19 mouse cellular contexts compared by ENCODE assay signal in the genomic region with DNA sequence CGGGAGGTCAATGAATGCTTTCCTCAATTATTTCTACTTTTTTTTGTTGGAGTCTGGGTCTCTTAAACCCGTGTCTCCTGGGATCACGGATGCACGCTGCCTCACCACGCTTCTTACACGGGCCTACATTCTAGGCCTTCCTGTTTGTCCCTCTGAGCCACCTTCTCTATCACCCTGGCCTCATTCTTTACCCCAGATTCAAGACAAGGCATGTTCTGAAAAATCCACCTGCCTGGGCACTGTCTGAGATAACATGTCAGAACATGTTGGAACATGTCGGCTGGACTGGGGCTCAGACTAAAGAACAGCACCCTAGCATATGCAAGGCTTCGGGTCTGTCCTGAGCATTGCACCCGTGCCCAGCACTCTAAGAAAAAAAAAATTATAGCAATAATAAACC.
"Had no signal": no experiment of that assay in that cellular context is flagged by ENCODE, and none has a peak within 500 bp of the region (broad histone marks: within the 10 kb centered on the region; RNA-seq: fewer than 3 reads in every experiment).

No protein-coding gene starts in this region.

- H3K4me3 ChIP-seq: megakaryocyte, embryonic 14.5 days; midbrain, embryonic 13.5 days; myocyte; neural tube, embryonic 12.5 days had no signal

- DNase-seq: lung, adult 18-20 months; lung, embryonic 14.5 days; lung, postnatal 10 days; lung, postnatal 36 days; retina, postnatal 1 day; right cerebral cortex, adult 18-20 months; right cerebral cortex, postnatal 25 days; right cerebral cortex, postnatal 4 days; spleen, adult 18-20 months; thymus, adult 18-20 months; thymus, postnatal 14 days; thymus, postnatal 36 days had no signal

- H3K9ac ChIP-seq: lung, embryonic 14.5 days; midbrain, embryonic 13.5 days; neural tube, embryonic 12.5 days had no signal

- H3K27ac ChIP-seq: macrophage; midbrain, embryonic 13.5 days had no signal

- H3K27me3 ChIP-seq: megakaryocyte, embryonic 14.5 days; midbrain, embryonic 13.5 days; neural tube, embryonic 12.5 days had no signal

- H3K9me3 ChIP-seq: megakaryocyte, embryonic 14.5 days; midbrain, embryonic 13.5 days; neural tube, embryonic 12.5 days had no signal

- H3K4me2 ChIP-seq: lung, embryonic 14.5 days; midbrain, embryonic 11.5 days; midbrain, embryonic 13.5 days; neural tube, embryonic 12.5 days had no signal

- ATAC-seq: midbrain, embryonic 13.5 days; midbrain, embryonic 16.5 days had no signal
